Mouse (Mus musculus) brain, embryonic 14.5 days (tissue): ENCODE results near the gene Hdgfl2.

Source experiments
- CTCF ChIP-seq: fragments of 200-500 bp; IDR thresholded peaks from 2 replicates; pipeline ENCODE4 v1.5.1; 2012; ENCODE audit warnings: inconsistent platforms, mild to moderate bottlenecking, moderate library complexity, borderline replicate concordance; ENCODE audit not compliant: insufficient read depth, insufficient read length; ENCODE audit errors: extremely low read depth
- POLR2A ChIP-seq: fragments of 200-500 bp; IDR thresholded peaks from 2 replicates; pipeline ENCODE4 v1.6.1; 2012; ENCODE audit warnings: mild to moderate bottlenecking, inconsistent platforms, borderline replicate concordance; ENCODE audit not compliant: poor library complexity, insufficient read depth, insufficient read length, severe bottlenecking; ENCODE audit errors: extremely low read depth

- TF ChIP-seq CTCF (no peak), POLR2A (no peak)
Measured at GRCm38 (mm10) chr17:56109219-56110051, 30.0 kb downstream of the Hdgfl2 start, which contains the start of gene Plin4.
